Mouse (Mus musculus): ENCODE results near the gene Tfr2.
"Not testable (repeated sequence)": the region's sequence is repeated elsewhere in the genome, so short reads cannot be mapped to it uniquely, and the experiment has no call there.

Gene Tfr2

GRCm38 (mm10) chr5:137590507-137590906 is 20.9 kb downstream of the Tfr2 start:
- no peak for DNase-seq (ENCODE audit: low spot score)

- DNase-seq (ENCODE audit: low spot score), result no peak
Measured at GRCm38 (mm10) chr5:137595921-137596320, 26.3 kb downstream of the Tfr2 start.

GRCm38 (mm10) chr5:137596601-137597261 is 27.1 kb downstream of the Tfr2 start:
- DNase-seq (ENCODE audit: low spot score), result no peak

GRCm38 (mm10) chr5:137597625-137598024 is 28.0 kb downstream of the Tfr2 start:
- DNase-seq (ENCODE audit: low spot score), result no peak

GRCm38 (mm10) chr5:137598100-137598826 is 28.6 kb downstream of the Tfr2 start:
- no peak for DNase-seq (ENCODE audit: low spot score)

GRCm38 (mm10) chr5:137599600-137599999 is 30.0 kb downstream of the Tfr2 start:
- DNase-seq (ENCODE audit: low spot score), result no peak

GRCm38 (mm10) chr5:137600281-137600618 is 30.6 kb downstream of the Tfr2 start:
- DNase-seq (ENCODE audit: low spot score), result no peak

- DNase-seq (ENCODE audit: low spot score), result peak; percentile 96
Measured at GRCm38 (mm10) chr5:137600619-137601364, 31.2 kb downstream of the Tfr2 start, which contains the start of gene Mospd3. Mospd3 (minus strand) TSS chr5:137601058.

GRCm38 (mm10) chr5:137601365-137601729 is 31.7 kb downstream of the Tfr2 start:
- no peak for DNase-seq (ENCODE audit: low spot score)

GRCm38 (mm10) chr5:137607860-137608653 is 38.4 kb downstream of the Tfr2 start:
- no peak for DNase-seq (ENCODE audit: low spot score)

- DNase-seq (ENCODE audit: low spot score), result no peak
Measured at GRCm38 (mm10) chr5:137608654-137609190, 39.1 kb downstream of the Tfr2 start.

GRCm38 (mm10) chr5:137609292-137609691 is 39.7 kb downstream of the Tfr2 start:
- DNase-seq (ENCODE audit: low spot score), result no peak

- DNase-seq (ENCODE audit: low spot score), result no peak
Measured at GRCm38 (mm10) chr5:137610056-137610455, 40.4 kb downstream of the Tfr2 start.

GRCm38 (mm10) chr5:137610548-137611244 is 41.1 kb downstream of the Tfr2 start:
- DNase-seq (ENCODE audit: low spot score), result peak; percentile 70

GRCm38 (mm10) chr5:137611245-137611602 is 41.6 kb downstream of the Tfr2 start:
- DNase-seq (ENCODE audit: low spot score), result peak; percentile 53

- DNase-seq (ENCODE audit: low spot score), result no peak
Measured at GRCm38 (mm10) chr5:137613076-137613475, 43.4 kb downstream of the Tfr2 start.

- no peak for DNase-seq (ENCODE audit: low spot score)
Measured at GRCm38 (mm10) chr5:137613550-137613949, 43.9 kb downstream of the Tfr2 start, which contains the start of gene Pcolce. Pcolce (minus strand) TSS chr5:137613784.

- DNase-seq (ENCODE audit: low spot score), result not testable (repeated sequence)
Measured at GRCm38 (mm10) chr5:137614921-137615320, 45.3 kb downstream of the Tfr2 start.

GRCm38 (mm10) chr5:137615347-137615746 is 45.7 kb downstream of the Tfr2 start:
- no peak for DNase-seq (ENCODE audit: low spot score)

- no peak for DNase-seq (ENCODE audit: low spot score)
Measured at GRCm38 (mm10) chr5:137623937-137624530, 54.4 kb downstream of the Tfr2 start.

GRCm38 (mm10) chr5:137627991-137628390 is 58.4 kb downstream of the Tfr2 start:
- DNase-seq (ENCODE audit: low spot score), result no peak
